In genomic region chr2:25394281-25395221, GRCm38 (mm10) we compare ENCODE assay signal across 10 mouse cellular contexts. TPM values are rescaled to one million over a fixed set of nuclear protein-coding genes. Genes with fewer than 3 reads are reported as not detected.
DNase-seq lines count a peak whose midpoint lies in the region; ATAC-seq and TF ChIP-seq lines count a peak whose summit lies in the region.
"Had no signal": no experiment of that assay in that cellular context is flagged by ENCODE, and none has a peak within 500 bp of the region (broad histone marks: within the 10 kb centered on the region; RNA-seq: fewer than 3 reads in every experiment).

No protein-coding gene starts in this region.

- H3K9ac ChIP-seq in limb, embryonic 14.5 days (ENCODE audit: low read depth, low read length, severe bottlenecking): no peak overlapping the region
- H3K9ac ChIP-seq: embryonic facial prominence, embryonic 12.5 days had no signal

- H3K9me3 ChIP-seq in limb, embryonic 14.5 days (ENCODE audit: control insufficient read depth, low read length): no peaks in the 10 kb centered on the region
- H3K9me3 ChIP-seq: embryonic facial prominence, embryonic 12.5 days had no signal

- H3K4me1 ChIP-seq in limb, embryonic 14.5 days (ENCODE audit: control insufficient read depth, insufficient read depth, low read length): 0 out of 2 replicates have a peak, but pooled peaks cover 7% of the 10 kb centered on the region

- no peak for DNase-seq in frontal cortex, postnatal 25 days (ENCODE audit: low spot score in 2 of 2)
- peak; percentile 41 for DNase-seq in right cerebral cortex, postnatal 14 days
- DNase-seq in right cerebral cortex, adult 18-20 months: no peak
- DNase-seq in heart, adult 9 months (ENCODE audit: low spot score in 2 of 2): peak; percentile 68 to 72
- DNase-seq in limb, embryonic 14.5 days (ENCODE audit: low spot score): peak; percentile 20
- DNase-seq in embryo, embryonic 9.5 days (ENCODE audit: extremely low spot score): no peak

- H3K27me3 ChIP-seq in limb, embryonic 14.5 days (ENCODE audit: control insufficient read depth, insufficient read depth, low read length): peaks cover 41% of the 10 kb centered on the region

- H3K36me3 ChIP-seq in limb, embryonic 14.5 days (ENCODE audit: control insufficient read depth, insufficient read depth, low read length): no peaks in the 10 kb centered on the region
- H3K36me3 ChIP-seq: embryonic facial prominence, embryonic 12.5 days had no signal

- H3K4me3 ChIP-seq in limb, embryonic 14.5 days (replicated peaks; ENCODE audit: low read length): no peak overlapping the region
- H3K4me3 ChIP-seq: embryonic facial prominence, embryonic 12.5 days; myocyte had no signal

- TF ChIP-seq POLR2A in limb, embryonic 14.5 days (IDR thresholded peaks at IDR 0.05; ENCODE audit: borderline replicate concordance, extremely low read depth, insufficient read depth, insufficient read length): no peak

- WGBS in limb, embryonic 14.5 days: 44% methylated on average over 3 of the region's 3 CpGs

- no peak overlapping the region for H3K27ac ChIP-seq in limb, embryonic 14.5 days (replicated peaks; ENCODE audit: low read depth, low read length)
- H3K27ac ChIP-seq: embryonic facial prominence, embryonic 12.5 days had no signal

- no peak overlapping the region for H3K4me2 ChIP-seq in limb, embryonic 14.5 days (replicated peaks; ENCODE audit: low read depth, low read length, severe bottlenecking)

- 0 out of 2 replicates have a peak, but pooled peaks have one; percentile 16 for ATAC-seq in frontal cortex, adult (ENCODE audit: low TSS enrichment)
- no peak for ATAC-seq in limb, embryonic 14.5 days (ENCODE audit: low FRiP score, low read depth)
- no peak for ATAC-seq in erythroblast, adult 5-6 weeks (replicated peaks; ENCODE audit: low FRiP score, poor library complexity, severe bottlenecking)

RNA-seq across cellular contexts. Expression of gene Entpd2, which starts 1.1 kb away (rescaled TPM):
- 3.3 and 3.9 TPM in 2 replicates for polyA plus RNA-seq in limb, embryonic 14.5 days (2012; rRNA removed)
- 2.1 and 2.6 TPM in 2 replicates for polyA plus RNA-seq in limb, embryonic 14.5 days (2014; fragmentation: Nextera tagmentation; extraction: Ambion mirVana)
- not detected in 2 replicates for total RNA-seq in erythroblast, adult 5-6 weeks (2015; ENCODE audit: low replicate concordance)
- not detected in 2 replicates for total RNA-seq in erythroblast, adult 5-6 weeks (2017; ENCODE audit: low replicate concordance)

RNA-seq across cellular contexts. Expression of gene Npdc1, which starts 4.6 kb away (rescaled TPM):
- polyA plus RNA-seq in limb, embryonic 14.5 days (2012; rRNA removed): 76.2 TPM in 2 replicates
- 38.9 and 42.9 TPM in 2 replicates for polyA plus RNA-seq in limb, embryonic 14.5 days (2014; fragmentation: Nextera tagmentation; extraction: Ambion mirVana)
- not detected in 2 replicates for total RNA-seq in erythroblast, adult 5-6 weeks (2015; ENCODE audit: low replicate concordance)
- total RNA-seq in erythroblast, adult 5-6 weeks (2017; ENCODE audit: low replicate concordance): not detected in 2 replicates

RNA-seq across cellular contexts. Expression of gene Sapcd2, which starts 22.4 kb away (rescaled TPM):
- 42.5 and 59.7 TPM in 2 replicates for polyA plus RNA-seq in limb, embryonic 14.5 days (2012; rRNA removed)
- 33.1 and 35.9 TPM in 2 replicates for polyA plus RNA-seq in limb, embryonic 14.5 days (2014; fragmentation: Nextera tagmentation; extraction: Ambion mirVana)
- total RNA-seq in erythroblast, adult 5-6 weeks (2015; ENCODE audit: low replicate concordance): 3.3 and 8.8 TPM in 2 replicates
- total RNA-seq in erythroblast, adult 5-6 weeks (2017; ENCODE audit: low replicate concordance): 0.98 and 8.0 TPM in 2 replicates

RNA-seq across cellular contexts. Expression of gene Fut7, which starts 28.5 kb away (rescaled TPM):
- polyA plus RNA-seq in limb, embryonic 14.5 days (2012; rRNA removed): 0.05 and 0.11 TPM in 2 replicates
- polyA plus RNA-seq in limb, embryonic 14.5 days (2014; fragmentation: Nextera tagmentation; extraction: Ambion mirVana): not detected in 2 replicates
- 2.7 and 4.0 TPM in 2 replicates for total RNA-seq in erythroblast, adult 5-6 weeks (2015; ENCODE audit: low replicate concordance)
- 4.4 and 4.5 TPM in 2 replicates for total RNA-seq in erythroblast, adult 5-6 weeks (2017; ENCODE audit: low replicate concordance)
- polyA plus RNA-seq: embryonic facial prominence, embryonic 12.5 days had no signal

RNA-seq across cellular contexts. Expression of gene Uap1l1, which starts 29.1 kb away (rescaled TPM):
- polyA plus RNA-seq in limb, embryonic 14.5 days (2012; rRNA removed): 8.2 and 10.7 TPM in 2 replicates
- polyA plus RNA-seq in limb, embryonic 14.5 days (2014; fragmentation: Nextera tagmentation; extraction: Ambion mirVana): 15.8 and 17.6 TPM in 2 replicates
- 7.7 and 13.3 TPM in 2 replicates for total RNA-seq in erythroblast, adult 5-6 weeks (2015; ENCODE audit: low replicate concordance)
- total RNA-seq in erythroblast, adult 5-6 weeks (2017; ENCODE audit: low replicate concordance): 0.51 and 3.9 TPM in 2 replicates

Comparison
In these comparisons a context has a peak if more than half of its experiments do, and no peak if none do; other contexts are left out.
1. DNase-seq: peak in right cerebral cortex, postnatal 14 days (single experiment), heart, adult 9 months (2 of 2) and limb, embryonic 14.5 days (single experiment); none in frontal cortex, postnatal 25 days (0 of 2), right cerebral cortex, adult 18-20 months (single experiment) and embryo, embryonic 9.5 days (single experiment).